Mouse (Mus musculus) stomach, postnatal 0 days (tissue): ENCODE measurements around the gene Lrrn4. TPM values are rescaled to one million over a fixed set of nuclear protein-coding genes. Genes with fewer than 3 reads are reported as not detected.

Experiments
- ATAC-seq: fragments of 200-750 bp; cut with Nextera tagmentation; 2 replicates; pipeline ENCODE4 v1.8.0; 2017; ENCODE audit not compliant: low FRiP score, low TSS enrichment
- DNase-seq: peaks from one replicate; pipeline ENCODE4 v3.0.0-alpha.2; 2016; ENCODE audit warnings: low spot score
- H3K27ac ChIP-seq: fragments of 300-500 bp; sonication (generic); replicated peaks from 2 replicates; pipeline ENCODE4 v1.5.1; 2014; ENCODE audit warnings: mild to moderate bottlenecking, control low read depth
- H3K27me3 ChIP-seq: fragments of 300-500 bp; sonication (generic); 2 replicates; pipeline ENCODE4 v1.6.1; 2014; ENCODE audit warnings: low read length; ENCODE audit not compliant: control insufficient read depth, insufficient read depth
- H3K36me3 ChIP-seq: fragments of 300-500 bp; sonication (generic); 2 replicates; pipeline ENCODE4 v1.6.1; 2014; ENCODE audit warnings: low read length, mixed read lengths; ENCODE audit not compliant: control insufficient read depth, insufficient read depth
- H3K4me1 ChIP-seq: fragments of 300-500 bp; sonication (generic); replicated peaks from 2 replicates; pipeline ENCODE4 v1.6.1; 2014; ENCODE audit warnings: antibody characterized with exemption; ENCODE audit not compliant: control insufficient read depth, insufficient read depth
- H3K4me2 ChIP-seq: fragments of 300-500 bp; sonication (generic); replicated peaks from 2 replicates; pipeline ENCODE4 v1.6.1; 2014; ENCODE audit warnings: low read depth, mild to moderate bottlenecking, control low read depth, moderate library complexity
- H3K4me3 ChIP-seq: fragments of 300-500 bp; sonication (generic); 2 replicates; pipeline ENCODE4 v1.5.1; 2014; ENCODE audit warnings: low read depth, low read length, control low read depth
- H3K9ac ChIP-seq: fragments of 300-500 bp; sonication (generic); 2 replicates; pipeline ENCODE4 v1.6.1; 2014; ENCODE audit warnings: mild to moderate bottlenecking, low read length, control low read depth, mixed read lengths
- H3K9me3 ChIP-seq: fragments of 300-500 bp; sonication (generic); 2 replicates; pipeline ENCODE4 v1.6.1; 2016; ENCODE audit warnings: low read length; ENCODE audit not compliant: control insufficient read depth
- CTCF ChIP-seq: IDR thresholded peaks from 2 replicates; pipeline ENCODE4 v1.5.1; 2016; ENCODE audit warnings: antibody characterized with exemption, low read depth, mild to moderate bottlenecking, moderate library complexity
- EP300 ChIP-seq: optimal IDR thresholded peaks from 2 replicates; pipeline ENCODE3; 2016; ENCODE audit warnings: antibody characterized with exemption
- WGBS: fragments of 180-500 bp; shearing (Covaris S2); extraction: QIAGEN DNeasy Blood & Tissue Kit; methylation state at CpG from one replicate; pipeline ENCODE4 v1.1.7; 2014; 5-methylcytosine and 5-hydroxymethylcytosine counted together
- polyA plus RNA-seq: library from polyadenylated mRNA; unstranded; fragments of >200 nt; fragmentation: Nextera tagmentation; extraction: Ambion mirVana; gene quantifications from 2 replicates; pipeline ENCODE4 v1.2.1, GENCODE M21; 2015

Lrrn4 gene
- polyA plus RNA-seq = 5.9 and 8.5 TPM in 2 replicates

GRCm38 (mm10) chr2:132880844-132881645 is at the start of gene Lrrn4:
Gene Lrrn4, minus strand, starts transcription at chr2:132880891.
- no peak within 1 kb of the TSS for H3K9ac ChIP-seq
- ATAC-seq = no peak

GRCm38 (mm10) chr2:132928999-132929398 is 48.3 kb upstream of the Lrrn4 start:
- no peak for ATAC-seq
- Histone ChIP-seq H3K27ac (no peak overlapping the region), H3K9ac (no peak overlapping the region), H3K27me3 (no peaks in the 10 kb centered on the region), H3K9me3 (no peaks in the 10 kb centered on the region), H3K36me3 (no peaks in the 10 kb centered on the region), H3K4me3 (no peak overlapping the region), H3K4me2 (no peak overlapping the region), H3K4me1 (no peaks in the 10 kb centered on the region)
- TF ChIP-seq EP300 = no peak
- TF ChIP-seq CTCF = no peak
- DNase-seq = peak; percentile 9
- 79% methylated on average over 2 of the region's 2 CpGs for WGBS

More at GRCm38 (mm10) chr2:132880844-132881645, at the start of gene Lrrn4:
- no peak for DNase-seq
- H3K4me1 ChIP-seq = peaks cover 6% of the 10 kb centered on the region; the same call in 1 of the 2 replicates
- TF ChIP-seq CTCF (no peak), EP300 (no peak)
- H3K9me3 ChIP-seq = no peaks in the 10 kb centered on the region
- no peak within 1 kb of the TSS for H3K27ac ChIP-seq
- no peaks in the 10 kb centered on the region for H3K36me3 ChIP-seq
- H3K4me2 ChIP-seq = peak within 1 kb of the TSS; percentile 85
- H3K4me3 ChIP-seq = peak within 1 kb of the TSS; percentile 43; the same call in 1 of the 2 replicates
- H3K27me3 ChIP-seq = peaks cover 11% of the 10 kb centered on the region; the same call in 1 of the 2 replicates
- WGBS = 21% methylated on average over 12 of the region's 12 CpGs

GRCm38 (mm10) chr2:132927871-132928270 is 47.2 kb upstream of the Lrrn4 start:
- ATAC-seq = no peak
- no peaks in the 10 kb centered on the region for H3K4me1 ChIP-seq
- no peak overlapping the region for H3K9ac ChIP-seq
- H3K4me2 ChIP-seq = no peak overlapping the region
- no peak overlapping the region for H3K27ac ChIP-seq
- no peaks in the 10 kb centered on the region for H3K9me3 ChIP-seq
- H3K27me3 ChIP-seq = no peaks in the 10 kb centered on the region
- TF ChIP-seq EP300 (no peak), CTCF (no peak)
- no peak overlapping the region for H3K4me3 ChIP-seq
- peak; percentile 13 for DNase-seq
- no peaks in the 10 kb centered on the region for H3K36me3 ChIP-seq
- WGBS = 36% methylated on average over 2 of the region's 2 CpGs

GRCm38 (mm10) chr2:132927298-132927697 is 46.6 kb upstream of the Lrrn4 start:
- Histone ChIP-seq H3K4me1 (no peaks in the 10 kb centered on the region), H3K4me2 (no peak overlapping the region), H3K27me3 (no peaks in the 10 kb centered on the region), H3K4me3 (no peak overlapping the region), H3K36me3 (no peaks in the 10 kb centered on the region), H3K9ac (no peak overlapping the region), H3K27ac (no peak overlapping the region), H3K9me3 (no peaks in the 10 kb centered on the region)
- WGBS = 71% methylated on average over 2 of the region's 2 CpGs
- ATAC-seq (no peak), DNase-seq (peak; percentile 7)
- TF ChIP-seq CTCF = no peak
- no peak for TF ChIP-seq EP300

- Histone ChIP-seq H3K9me3 (no peaks in the 10 kb centered on the region), H3K27ac (peak overlapping the region; percentile 81), H3K4me1 (no peaks in the 10 kb centered on the region), H3K27me3 (no peaks in the 10 kb centered on the region), H3K4me3 (no peak overlapping the region), H3K36me3 (no peaks in the 10 kb centered on the region), H3K4me2 (no peak overlapping the region), H3K9ac (no peak overlapping the region)
- TF ChIP-seq CTCF (no peak), EP300 (no peak)
- peak; percentile 95 for ATAC-seq
- WGBS = 29% methylated on average over 8 of the region's 8 CpGs
- DNase-seq = peak; percentile 83
Measured at GRCm38 (mm10) chr2:132923290-132924085, 42.8 kb upstream of the Lrrn4 start.
